Mouse (Mus musculus) spleen, adult 12 weeks (tissue): Measurements from ENCODE around the gene Cygb.
"Not testable (repeated sequence)": the region's sequence is repeated elsewhere in the genome, so short reads cannot be mapped to it uniquely, and the experiment has no call there.

Experiments used
- DNase-seq: peaks from one replicate; pipeline ENCODE4 v3.0.0; 2022; ENCODE audit warnings: low spot score

The Cygb gene

DNA sequence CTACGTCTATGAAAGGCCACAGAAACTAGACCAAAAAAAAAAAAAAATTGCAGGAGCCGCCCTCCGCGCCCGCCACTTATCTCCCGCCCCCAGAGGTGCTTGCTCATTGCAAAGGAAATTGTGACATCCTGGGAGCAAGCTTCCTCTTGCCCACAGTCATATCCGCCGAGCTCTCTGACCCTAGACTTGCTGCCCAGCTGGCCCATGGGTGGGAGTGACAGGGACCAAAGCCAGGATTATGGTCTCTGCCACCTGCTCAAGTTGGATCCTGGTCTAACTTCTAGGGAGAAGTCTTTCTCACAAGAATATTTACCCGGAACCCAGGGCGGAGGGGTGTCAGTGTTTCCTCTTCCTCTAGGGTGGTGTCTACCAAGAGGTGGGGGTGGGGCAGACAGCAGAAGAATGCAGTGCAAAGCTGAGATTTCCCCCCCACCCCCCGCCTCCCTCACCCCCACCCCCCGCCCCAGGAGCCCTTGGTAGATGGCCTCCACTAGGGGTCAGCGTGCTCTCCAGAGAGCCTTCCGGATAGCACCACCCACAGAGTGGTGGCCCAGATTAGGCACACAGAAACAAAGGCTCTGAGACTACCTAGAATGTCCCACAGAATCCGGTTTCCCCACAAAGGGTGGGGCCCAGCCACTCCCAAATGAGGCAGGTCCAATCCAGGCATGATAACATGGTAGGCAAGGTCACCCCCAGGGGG is 38.2 kb downstream of the Cygb start:
- peak; percentile 64 for DNase-seq

DNA sequence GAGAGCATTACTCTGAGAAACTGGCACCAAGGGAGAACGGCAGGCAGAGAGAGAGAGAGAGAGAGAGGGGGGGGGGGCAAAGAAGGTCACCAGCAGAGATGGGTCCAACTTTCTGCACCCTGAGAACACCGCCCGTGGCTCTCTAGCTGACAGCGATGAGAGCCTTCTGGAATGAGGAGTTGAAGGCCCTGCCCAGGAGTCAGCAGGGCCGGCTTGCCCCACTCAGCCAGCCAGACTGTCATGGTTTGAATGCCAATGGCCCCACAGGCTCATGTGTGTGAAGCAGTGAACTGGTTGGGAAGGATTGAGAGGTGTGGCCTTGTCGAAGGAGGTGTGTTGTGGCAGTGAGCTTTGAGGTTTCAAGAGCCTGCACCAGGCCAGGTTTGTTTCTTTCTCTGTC is 40.9 kb downstream of the Cygb start:
- no peak for DNase-seq

GRCm38 (mm10) chr11:116612554-116612953 is 41.6 kb downstream of the Cygb start:
- DNase-seq = no peak

DNA sequence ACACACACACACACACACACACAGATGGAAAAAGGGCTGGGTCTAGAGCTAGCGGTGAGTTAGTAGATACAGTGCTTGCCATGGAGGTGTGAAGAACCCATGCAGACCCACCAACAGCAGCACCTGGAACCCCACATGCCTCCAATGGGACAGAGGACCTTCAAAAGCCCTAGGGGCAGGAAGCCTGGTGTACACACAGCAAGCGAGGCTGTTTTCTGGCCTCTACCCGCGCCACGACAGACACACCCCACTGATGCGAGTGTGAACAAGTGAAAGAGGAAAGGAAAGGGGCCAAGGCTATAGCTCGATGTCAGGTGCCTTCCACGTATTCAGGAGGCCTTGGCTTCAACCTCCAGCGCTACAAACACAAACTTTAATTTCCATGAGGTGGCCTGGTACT is 42.2 kb downstream of the Cygb start:
- no peak for DNase-seq

- DNase-seq = not testable (repeated sequence)
These were observed 42.9 kb downstream of the Cygb start for GRCm38 (mm10) chr11:116611168-116611567.

GRCm38 (mm10) chr11:116609965-116610630 is 44.0 kb downstream of the Cygb start:
- DNase-seq = no peak

GRCm38 (mm10) chr11:116607717-116608116 is 46.4 kb downstream of the Cygb start:
- no peak for DNase-seq

DNA sequence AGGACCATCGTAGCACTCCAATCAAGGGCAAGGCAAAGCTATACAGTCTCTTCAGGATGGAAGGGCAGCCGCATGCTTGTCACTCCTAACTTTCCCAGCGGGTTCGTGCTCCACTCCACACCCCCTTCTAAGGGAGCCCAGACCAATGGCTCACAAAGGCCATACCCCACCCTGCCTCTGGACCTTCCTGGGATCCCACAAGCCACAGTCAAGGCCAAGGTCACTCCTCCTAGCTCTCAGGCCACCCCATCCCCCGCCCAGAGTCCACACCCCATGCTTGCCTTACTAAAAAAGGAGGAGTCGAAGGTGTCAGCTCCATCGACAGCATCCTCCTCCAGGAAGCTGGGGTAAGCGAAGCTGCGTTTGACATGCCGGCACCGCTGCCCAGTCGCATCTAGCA is 50.0 kb downstream of the Cygb start:
- DNase-seq = no peak

GRCm38 (mm10) chr11:116603339-116603738 is 50.8 kb downstream of the Cygb start:
- DNase-seq = peak; percentile 57

GRCm38 (mm10) chr11:116602043-116602442 is 52.1 kb downstream of the Cygb start:
- no peak for DNase-seq

DNA sequence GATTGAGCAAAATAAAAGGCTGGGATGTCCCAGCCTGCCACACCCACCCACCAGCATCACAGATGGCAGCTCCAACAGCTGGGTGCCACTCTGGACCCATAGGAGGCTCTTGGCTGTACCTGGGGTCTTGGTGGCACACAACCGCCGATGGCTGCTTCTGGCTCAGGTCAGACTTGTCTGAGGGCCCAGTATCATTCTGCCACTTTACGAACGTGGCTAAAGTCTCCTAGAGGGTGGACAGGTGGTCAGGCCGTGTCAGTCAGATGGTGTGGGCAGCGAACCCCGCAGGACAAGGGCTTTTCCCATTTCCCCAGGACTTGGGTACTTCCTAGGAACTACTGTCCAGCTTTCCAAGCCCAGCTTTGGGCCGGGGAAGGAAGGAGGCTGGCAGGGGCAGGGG is 52.9 kb downstream of the Cygb start:
- DNase-seq = no peak

DNA sequence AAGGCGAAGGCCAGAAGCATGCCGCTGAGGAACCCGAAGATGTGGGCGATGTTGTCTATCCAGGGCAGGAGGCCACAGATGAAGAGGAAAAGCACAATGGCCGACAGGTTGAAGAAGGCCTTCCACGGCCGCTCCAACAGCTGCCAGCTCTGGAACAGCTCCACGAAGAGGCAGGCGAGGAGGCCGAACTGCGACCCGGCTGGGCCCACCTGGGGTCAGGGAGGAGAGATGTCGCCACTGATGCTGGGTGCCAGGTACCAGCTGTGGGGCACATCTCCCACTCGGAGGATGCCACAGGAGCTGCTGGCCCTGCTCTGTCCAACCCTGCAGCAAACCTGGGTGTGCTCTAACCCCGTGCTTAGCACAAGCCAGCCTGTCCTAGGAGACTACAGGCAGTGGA is 54.9 kb downstream of the Cygb start:
- no peak for DNase-seq

- no peak for DNase-seq
These were observed 55.9 kb downstream of the Cygb start for GRCm38 (mm10) chr11:116598193-116598592.

DNA sequence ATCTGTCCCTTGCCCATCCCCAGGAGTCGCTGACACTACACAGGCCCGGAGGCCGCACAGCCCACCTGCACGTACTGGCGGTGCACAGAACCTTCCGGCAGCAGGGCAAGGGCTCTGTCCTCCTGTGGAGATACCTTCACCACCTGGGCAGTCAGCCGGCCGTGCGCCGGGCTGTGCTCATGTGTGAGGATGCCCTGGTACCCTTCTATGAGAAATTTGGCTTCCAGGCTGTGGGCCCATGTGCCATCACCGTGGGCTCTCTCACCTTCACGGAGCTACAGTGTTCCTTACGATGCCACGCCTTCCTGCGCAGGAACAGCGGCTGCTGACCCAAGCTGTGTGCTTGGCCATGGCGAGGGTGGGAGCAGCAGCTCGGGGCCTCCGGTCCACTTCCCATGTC is 57.3 kb downstream of the Cygb start:
- DNase-seq = no peak
